Mouse (Mus musculus): ENCODE data around the gene Spata33.

DNA sequence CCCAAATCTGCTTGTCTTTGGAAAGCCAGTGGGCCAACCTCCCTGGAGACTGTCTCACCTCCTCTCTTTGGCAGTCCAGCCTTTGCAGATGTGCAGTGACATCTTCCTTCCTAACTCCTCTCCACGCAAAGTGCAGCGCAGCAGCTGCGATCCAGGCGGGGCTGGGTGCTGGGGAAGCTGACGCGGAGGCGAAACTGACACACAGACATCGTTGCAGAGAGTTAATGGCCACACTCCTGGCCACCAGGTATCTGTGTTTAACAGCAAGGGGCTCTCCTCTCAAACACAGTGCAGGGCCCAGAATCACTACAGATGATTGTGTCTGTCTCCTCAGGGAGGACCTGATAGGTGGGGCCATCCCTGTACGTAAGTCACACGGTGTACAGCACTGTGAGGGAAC is 58.5 kb downstream of the Spata33 start:
- TF ChIP-seq GATA1 (IDR thresholded peaks at IDR 0.05; ENCODE audit: low read length), result no peak
- TF ChIP-seq TAL1 (IDR thresholded peaks at IDR 0.05; ENCODE audit: low read length), result no peak

All from erythroblast, embryonic 14.5 days (primary cell).